27 mouse cellular contexts compared by ENCODE assay signal in genomic region chr4:40802787-40803186, GRCm38 (mm10). TPM values are rescaled to one million over a fixed set of nuclear protein-coding genes. Genes with fewer than 3 reads are reported as not detected.
DNase-seq lines count a peak whose midpoint lies in the region; ATAC-seq and TF ChIP-seq lines count a peak whose summit lies in the region.
"Had no signal": no experiment of that assay in that cellular context is flagged by ENCODE, and none has a peak within 500 bp of the region (broad histone marks: within the 10 kb centered on the region; RNA-seq: fewer than 3 reads in every experiment).

No protein-coding gene starts in this region.

- H3K4me1 ChIP-seq in heart, embryonic 11.5 days (ENCODE audit: control insufficient read depth, insufficient read depth, low read length): peaks cover 17% of the 10 kb centered on the region
- H3K4me1 ChIP-seq in heart, embryonic 15.5 days (replicated peaks): peaks cover 28% of the 10 kb centered on the region
- H3K4me1 ChIP-seq: embryonic facial prominence, embryonic 15.5 days; forebrain, embryonic 12.5 days; forebrain, embryonic 15.5 days; hindbrain, embryonic 12.5 days; hindbrain, embryonic 15.5 days had no signal

- no peak overlapping the region for H3ac ChIP-seq in myocyte (ENCODE audit: control insufficient read depth, insufficient read length)

- H3K79me2 ChIP-seq in myocyte (ENCODE audit: control insufficient read depth, insufficient read depth): peaks cover 4% of the 10 kb centered on the region

- DNase-seq in heart, adult 11 months: peak; percentile 91
- DNase-seq in heart, postnatal 4 days: no peak
- peak; percentile 68 for DNase-seq in NIH3T3 (ENCODE audit: low read depth)
- DNase-seq in frontal cortex, adult 2 months (ENCODE audit: extremely low spot score in 1 of 2, low spot score in 1 of 2): no peak
- no peak for DNase-seq in retina, postnatal 1 day
- DNase-seq: adrenal gland, adult 8-10 months; adrenal gland, postnatal 25 days; cerebellum, adult 18-20 months; cerebellum, adult 9-11 months; cerebellum, postnatal 25 days; gastrocnemius, postnatal 10 days; gastrocnemius, postnatal 36 days; kidney, adult 11 months; kidney, adult 8-10 months had no signal

- H3K4me3 ChIP-seq in heart, embryonic 11.5 days (ENCODE audit: low read depth, low read length): no peak overlapping the region
- H3K4me3 ChIP-seq in heart, embryonic 15.5 days: no peak overlapping the region
- no peak overlapping the region for H3K4me3 ChIP-seq in myocyte
- H3K4me3 ChIP-seq: embryonic facial prominence, embryonic 12.5 days; embryonic facial prominence, embryonic 15.5 days; erythroblast, embryonic 14.5 days; forebrain, embryonic 12.5 days; forebrain, embryonic 15.5 days; heart, embryonic 10.5 days; hindbrain, embryonic 12.5 days; hindbrain, embryonic 15.5 days had no signal

- no peak overlapping the region for H3K9ac ChIP-seq in heart, embryonic 11.5 days (ENCODE audit: low read depth, low read length)
- no peak overlapping the region for H3K9ac ChIP-seq in heart, embryonic 15.5 days
- H3K9ac ChIP-seq: embryonic facial prominence, embryonic 12.5 days; embryonic facial prominence, embryonic 15.5 days; forebrain, embryonic 12.5 days; forebrain, embryonic 15.5 days; hindbrain, embryonic 12.5 days; hindbrain, embryonic 15.5 days had no signal

- no peaks in the 10 kb centered on the region for H3K27me3 ChIP-seq in heart, embryonic 11.5 days (ENCODE audit: control insufficient read depth, insufficient read depth, low read length)
- no peaks in the 10 kb centered on the region for H3K27me3 ChIP-seq in heart, embryonic 15.5 days
- H3K27me3 ChIP-seq in myocyte (ENCODE audit: control insufficient read depth, insufficient read depth, insufficient read length): no peaks in the 10 kb centered on the region
- H3K27me3 ChIP-seq: embryonic facial prominence, embryonic 12.5 days; embryonic facial prominence, embryonic 15.5 days; forebrain, embryonic 12.5 days; forebrain, embryonic 15.5 days; hindbrain, embryonic 12.5 days; hindbrain, embryonic 15.5 days had no signal

- no peak overlapping the region for H3K27ac ChIP-seq in heart, embryonic 11.5 days (ENCODE audit: low read depth, low read length)
- H3K27ac ChIP-seq in heart, embryonic 15.5 days: peak overlapping the region; percentile 50; the same call in 1 of the 2 replicates
- H3K27ac ChIP-seq: embryonic facial prominence, embryonic 12.5 days; embryonic facial prominence, embryonic 15.5 days; forebrain, embryonic 12.5 days; forebrain, embryonic 15.5 days; heart, embryonic 10.5 days; hindbrain, embryonic 12.5 days; hindbrain, embryonic 15.5 days had no signal

- H3K4me2 ChIP-seq in heart, embryonic 11.5 days: no peak overlapping the region
- no peak overlapping the region for H3K4me2 ChIP-seq in heart, embryonic 15.5 days
- peak overlapping the region; percentile 21 for H3K4me2 ChIP-seq in myocyte (ENCODE audit: low read depth)
- H3K4me2 ChIP-seq: embryonic facial prominence, embryonic 12.5 days; embryonic facial prominence, embryonic 15.5 days; forebrain, embryonic 12.5 days; forebrain, embryonic 15.5 days; hindbrain, embryonic 12.5 days; hindbrain, embryonic 15.5 days had no signal

- H3K9me3 ChIP-seq in heart, embryonic 11.5 days (replicated peaks; ENCODE audit: control insufficient read depth, low read length): no peaks in the 10 kb centered on the region
- no peaks in the 10 kb centered on the region for H3K9me3 ChIP-seq in heart, embryonic 15.5 days (replicated peaks)
- H3K9me3 ChIP-seq: embryonic facial prominence, embryonic 12.5 days; embryonic facial prominence, embryonic 15.5 days; forebrain, embryonic 12.5 days; forebrain, embryonic 15.5 days; heart, embryonic 10.5 days; hindbrain, embryonic 12.5 days; hindbrain, embryonic 15.5 days had no signal

- no peak for ATAC-seq in heart, embryonic 11.5 days (replicated peaks; ENCODE audit: insufficient number of reproducible peaks, low FRiP score, low TSS enrichment)
- ATAC-seq in heart, embryonic 15.5 days (replicated peaks; ENCODE audit: insufficient number of reproducible peaks, insufficient read depth, low FRiP score, low read depth): no peak
- ATAC-seq: activated CD4-positive, CD25-positive, alpha-beta regulatory T cell, adult 4 months; CD4-positive, CD25-positive, alpha-beta regulatory T cell, adult 4 months; forebrain, embryonic 15.5 days had no signal

- no peak for TF ChIP-seq POLR2A in myocyte (IDR thresholded peaks at IDR 0.05; ENCODE audit: insufficient read length, low read depth)

- WGBS in heart, embryonic 11.5 days (ENCODE audit: insufficient replicate concordance): 87% methylated on average over 3 of the region's 3 CpGs
- 77% methylated on average over 3 of the region's 3 CpGs for WGBS in heart, embryonic 15.5 days

- H3K36me3 ChIP-seq in heart, embryonic 11.5 days (ENCODE audit: control insufficient read depth, insufficient read depth, low read length): peaks cover 23% of the 10 kb centered on the region
- peaks cover 45% of the 10 kb centered on the region for H3K36me3 ChIP-seq in heart, embryonic 15.5 days
- H3K36me3 ChIP-seq in myocyte (ENCODE audit: control insufficient read depth, insufficient read depth): peaks cover 35% of the 10 kb centered on the region
- H3K36me3 ChIP-seq: hindbrain, embryonic 15.5 days had no signal

TF ChIP-seq in myocyte, 11 proteins besides CTCF, POLR2A, EP300 and RAD21:
- TF ChIP-seq E2F4 (IDR thresholded peaks at IDR 0.05; ENCODE audit: insufficient read depth): no peak
- TF ChIP-seq MYOD1 (IDR thresholded peaks at IDR 0.05; ENCODE audit: control insufficient read depth in 1 of 3, insufficient read length in 2 of 3, low read depth in 2 of 3): peak in 2 of 3 experiments; percentile 61 to 86
- 0 out of 2 replicates have a peak, but pooled peaks have one; percentile 2 for TF ChIP-seq CEBPB (IDR thresholded peaks at IDR 0.05; ENCODE audit: insufficient read depth, poor library complexity, severe bottlenecking)
- TF ChIP-seq TCF12 (IDR thresholded peaks at IDR 0.05; ENCODE audit: insufficient read depth, poor library complexity, severe bottlenecking): peak; percentile 76
- TF ChIP-seq MAX (IDR thresholded peaks at IDR 0.05; ENCODE audit: low read depth): no peak
- TF ChIP-seq TCF3 (IDR thresholded peaks at IDR 0.05; ENCODE audit: insufficient read length, low read depth): peak; percentile 68
- TF ChIP-seq MYOG (IDR thresholded peaks at IDR 0.05; ENCODE audit: control insufficient read depth in 1 of 3, insufficient read depth in 1 of 3, insufficient read length in 2 of 3, low read depth in 2 of 3): peak; percentile 64 to 92 (median 86)
- no peak for TF ChIP-seq REST (IDR thresholded peaks at IDR 0.05; ENCODE audit: insufficient read depth, insufficient read length)
- TF ChIP-seq USF1 (IDR thresholded peaks at IDR 0.05; ENCODE audit: low read depth): no peak
- TF ChIP-seq SRF (IDR thresholded peaks at IDR 0.05; ENCODE audit: control insufficient read depth, insufficient read length, low read depth): no peak
- TF ChIP-seq POLR2AphosphoS2 (IDR thresholded peaks at IDR 0.05; ENCODE audit: insufficient read length, low read depth): no peak

RNA-seq across cellular contexts. Expression of gene Smu1, which starts 45.1 kb away (rescaled TPM):
- 105 and 123 TPM in 2 replicates for polyA plus RNA-seq in heart, embryonic 11.5 days (2014; fragmentation: Nextera tagmentation; extraction: Ambion mirVana)
- polyA plus RNA-seq in heart, embryonic 15.5 days (2015; fragmentation: Nextera tagmentation; extraction: Ambion mirVana): 83.8 and 101 TPM in 2 replicates
- total RNA-seq in heart, postnatal 4 days (2021): 10 to 100 TPM; 46.6 to 49.3 TPM
- polyA plus RNA-seq in myocyte (2012; fragmentation: generic; extraction: Trizol): 67.5 TPM
- 49.0 and 54.8 TPM in 2 replicates for polyA plus RNA-seq in frontal cortex, adult 2 months (2012; rRNA removed)

RNA-seq across cellular contexts. Expression of gene B4galt1, which starts 51.0 kb away (rescaled TPM):
- 43.9 and 50.2 TPM in 2 replicates for polyA plus RNA-seq in heart, embryonic 11.5 days (2014; fragmentation: Nextera tagmentation; extraction: Ambion mirVana)
- polyA plus RNA-seq in heart, embryonic 15.5 days (2015; fragmentation: Nextera tagmentation; extraction: Ambion mirVana): 53.7 and 59.5 TPM in 2 replicates
- total RNA-seq in heart, postnatal 4 days (2021): 10 to 100 TPM; 92.2 to 93.6 TPM
- polyA plus RNA-seq in myocyte (2012; fragmentation: generic; extraction: Trizol): 37.7 TPM
- polyA plus RNA-seq in frontal cortex, adult 2 months (2012; rRNA removed): 4.7 and 5.2 TPM in 2 replicates

Comparison
In these comparisons a context has a peak if more than half of its experiments do, and no peak if none do; other contexts are left out.
1. DNase-seq: peak in heart, adult 11 months (single experiment) and NIH3T3 (single experiment); none in heart, postnatal 4 days (single experiment), frontal cortex, adult 2 months (0 of 2) and retina, postnatal 1 day (single experiment).